Mouse (Mus musculus): ENCODE measurements around the gene Chrdl2. TPM values are rescaled to one million over a fixed set of nuclear protein-coding genes. Genes with fewer than 3 reads are reported as not detected.

The Chrdl2 gene
- polyA plus RNA-seq, 1 experiment from 2014 or later: 0.72 TPM

DNA sequence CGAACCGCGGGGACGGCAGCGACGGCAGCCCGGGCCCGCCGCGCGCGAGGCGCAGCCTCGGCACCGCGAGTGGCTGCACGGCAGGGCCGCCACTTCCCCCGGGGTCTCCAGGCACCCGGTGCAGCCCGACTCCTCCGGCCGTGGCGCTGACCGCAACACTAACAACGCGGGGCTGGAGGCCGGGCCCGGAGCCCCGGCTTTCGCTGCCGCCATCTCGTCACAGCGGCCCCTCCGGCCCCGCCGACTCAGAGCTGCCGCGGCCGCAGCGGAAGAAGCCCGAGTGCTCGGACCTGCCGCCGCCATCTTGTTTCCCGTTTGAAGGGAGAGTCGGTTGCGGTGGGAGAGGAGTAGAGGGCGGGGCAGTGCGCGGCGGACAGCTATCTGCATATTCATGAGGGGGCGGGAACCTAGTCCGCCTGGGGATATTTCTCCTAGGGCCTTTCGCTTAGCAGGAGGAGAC is 25.8 kb upstream of the Chrdl2 start, which contains the start of gene Rnf169:
Gene Rnf169 (minus strand): TSS at position 317 of the 460 bp plus-strand sequence.
- H3K27me3 ChIP-seq (ENCODE audit: control insufficient read depth, insufficient read depth, low read length): no peaks in the 10 kb centered on the region
- no peaks in the 10 kb centered on the region for H3K9me3 ChIP-seq (ENCODE audit: control insufficient read depth, low read length)
- H3K36me3 ChIP-seq (ENCODE audit: control insufficient read depth, insufficient read depth, low read length): no peaks in the 10 kb centered on the region
- H3K4me3 ChIP-seq (ENCODE audit: low read depth, low read length): peak within 1 kb of the TSS; percentile 88
- H3K4me1 ChIP-seq (ENCODE audit: control insufficient read depth, insufficient read depth, low read length): peaks cover 6% of the 10 kb centered on the region
- H3K4me2 ChIP-seq (ENCODE audit: low read depth, low read length): peak within 1 kb of the TSS; percentile 75
- peak within 1 kb of the TSS; percentile 96 for H3K27ac ChIP-seq (ENCODE audit: low read depth, low read length)
- WGBS: under 1% methylated on average over 46 of the region's 55 CpGs
- peak; percentile 95 for ATAC-seq (ENCODE audit: low read depth)
- H3K9ac ChIP-seq (replicated peaks; ENCODE audit: low read depth, low read length): peak within 1 kb of the TSS; percentile 95

- Histone ChIP-seq H3K9me3 (ENCODE audit: control insufficient read depth, low read length) (no peaks in the 10 kb centered on the region), H3K27ac (ENCODE audit: low read depth, low read length) (no peak overlapping the region), H3K4me2 (ENCODE audit: low read depth, low read length) (no peak overlapping the region), H3K27me3 (ENCODE audit: control insufficient read depth, insufficient read depth, low read length) (no peaks in the 10 kb centered on the region), H3K4me1 (ENCODE audit: control insufficient read depth, insufficient read depth, low read length) (peaks cover 6% of the 10 kb centered on the region), H3K4me3 (ENCODE audit: low read depth, low read length) (no peak overlapping the region), H3K36me3 (ENCODE audit: control insufficient read depth, insufficient read depth, low read length) (no peaks in the 10 kb centered on the region), H3K9ac (replicated peaks; ENCODE audit: low read depth, low read length) (no peak overlapping the region)
- 4% methylated on average over 2 of the region's 2 CpGs for WGBS
- ATAC-seq (ENCODE audit: low read depth): no peak
These were observed 24.7 kb upstream of the Chrdl2 start for GRCm38 (mm10) chr7:99981311-99981710.

- WGBS: 86% methylated on average over 13 of the region's 13 CpGs
These were observed 23.4 kb upstream of the Chrdl2 start for GRCm38 (mm10) chr7:99982256-99983242.

DNA sequence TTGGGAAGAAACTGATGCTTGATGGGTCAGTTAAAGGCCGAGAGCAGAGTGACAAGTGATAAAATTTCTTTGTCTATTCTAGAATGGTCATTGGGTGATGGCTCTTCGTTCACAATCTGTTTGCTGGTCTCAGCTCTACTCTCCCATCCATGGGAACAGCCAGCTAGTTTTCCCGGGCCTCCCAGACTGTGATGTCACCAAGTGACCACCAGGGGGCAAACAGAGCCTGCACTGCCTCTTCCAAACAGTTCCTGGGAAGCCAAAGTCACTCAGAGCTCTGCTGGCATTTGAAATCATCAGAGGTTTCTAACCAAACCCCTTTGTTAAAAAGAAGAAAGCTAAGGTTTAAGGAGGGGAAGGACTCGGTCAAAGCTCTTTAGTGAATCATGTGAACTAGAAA is 17.2 kb upstream of the Chrdl2 start:
- H3K9me3 ChIP-seq (ENCODE audit: control insufficient read depth, low read length): no peaks in the 10 kb centered on the region
- no peak overlapping the region for H3K4me2 ChIP-seq (ENCODE audit: low read depth, low read length)
- 6% methylated on average over 4 of the region's 4 CpGs for WGBS
- no peaks in the 10 kb centered on the region for H3K27me3 ChIP-seq (ENCODE audit: control insufficient read depth, insufficient read depth, low read length)
- ATAC-seq (ENCODE audit: low read depth): peak; percentile 65; the same call in 1 of the 2 replicates
- H3K4me3 ChIP-seq (ENCODE audit: low read depth, low read length): no peak overlapping the region
- H3K36me3 ChIP-seq (ENCODE audit: control insufficient read depth, insufficient read depth, low read length): no peaks in the 10 kb centered on the region
- no peaks in the 10 kb centered on the region for H3K4me1 ChIP-seq (ENCODE audit: control insufficient read depth, insufficient read depth, low read length)
- H3K27ac ChIP-seq (ENCODE audit: low read depth, low read length): no peak overlapping the region
- H3K9ac ChIP-seq (replicated peaks; ENCODE audit: low read depth, low read length): no peak overlapping the region

More at GRCm38 (mm10) chr7:99982256-99983242, 23.4 kb upstream of the Chrdl2 start:
- H3K9ac ChIP-seq (replicated peaks; ENCODE audit: low read depth, low read length): no peak overlapping the region
- no peak overlapping the region for H3K4me2 ChIP-seq (ENCODE audit: low read depth, low read length)
- no peaks in the 10 kb centered on the region for H3K36me3 ChIP-seq (ENCODE audit: control insufficient read depth, insufficient read depth, low read length)
- no peak overlapping the region for H3K27ac ChIP-seq (ENCODE audit: low read depth, low read length)
- no peaks in the 10 kb centered on the region for H3K9me3 ChIP-seq (ENCODE audit: control insufficient read depth, low read length)
- H3K4me3 ChIP-seq (ENCODE audit: low read depth, low read length): no peak overlapping the region
- H3K27me3 ChIP-seq (ENCODE audit: control insufficient read depth, insufficient read depth, low read length): no peaks in the 10 kb centered on the region
- peaks cover 6% of the 10 kb centered on the region for H3K4me1 ChIP-seq (ENCODE audit: control insufficient read depth, insufficient read depth, low read length)
- no peak for ATAC-seq (ENCODE audit: low read depth)

- H3K4me2 ChIP-seq (ENCODE audit: low read depth, low read length): no peak overlapping the region
- H3K27ac ChIP-seq (ENCODE audit: low read depth, low read length): no peak overlapping the region
- no peaks in the 10 kb centered on the region for H3K9me3 ChIP-seq (ENCODE audit: control insufficient read depth, low read length)
- H3K9ac ChIP-seq (replicated peaks; ENCODE audit: low read depth, low read length): no peak overlapping the region
- H3K36me3 ChIP-seq (ENCODE audit: control insufficient read depth, insufficient read depth, low read length): no peaks in the 10 kb centered on the region
- 61% methylated on average over 15 of the region's 15 CpGs for WGBS
- no peaks in the 10 kb centered on the region for H3K4me1 ChIP-seq (ENCODE audit: control insufficient read depth, insufficient read depth, low read length)
- no peak for ATAC-seq (ENCODE audit: low read depth)
- H3K4me3 ChIP-seq (ENCODE audit: low read depth, low read length): no peak overlapping the region
- H3K27me3 ChIP-seq (ENCODE audit: control insufficient read depth, insufficient read depth, low read length): no peaks in the 10 kb centered on the region
These were observed 15.9 kb upstream of the Chrdl2 start for GRCm38 (mm10) chr7:99989844-99990760.

DNA sequence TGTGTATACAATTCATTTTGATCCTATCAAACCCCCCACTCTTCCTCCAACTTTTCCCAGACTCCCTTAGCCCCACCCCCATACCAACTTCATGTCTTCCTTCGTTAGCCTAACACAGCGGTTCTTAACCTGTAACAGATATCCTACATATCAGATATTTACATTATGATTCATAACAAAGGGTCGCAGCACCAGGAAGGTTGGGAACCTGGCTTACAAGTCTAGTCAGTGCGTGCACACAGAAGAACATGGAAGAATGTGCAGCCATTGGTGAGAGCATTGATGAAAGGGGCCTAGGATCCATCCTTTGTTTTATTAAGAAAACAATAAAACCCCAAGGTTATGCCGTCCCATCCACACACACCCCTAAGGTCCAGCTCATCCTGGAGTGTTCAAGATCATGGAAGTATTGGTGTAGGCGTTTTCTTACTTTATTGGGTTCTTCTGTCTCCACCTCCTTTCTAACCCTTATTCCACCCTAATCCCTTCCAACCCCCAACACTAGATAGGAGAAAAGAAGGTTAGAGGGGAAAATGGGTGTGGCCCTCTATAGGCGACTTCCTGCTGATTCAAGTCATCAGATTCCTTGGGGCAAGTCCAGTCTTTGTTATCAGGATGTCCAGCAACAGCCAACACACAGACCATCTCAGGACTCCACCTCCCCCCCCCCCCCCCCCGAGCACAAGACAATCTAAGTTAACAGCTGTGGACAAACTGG is 14.8 kb upstream of the Chrdl2 start:
- no peak for ATAC-seq (ENCODE audit: low read depth)
- 83% methylated on average over 8 of the region's 8 CpGs for WGBS

DNA sequence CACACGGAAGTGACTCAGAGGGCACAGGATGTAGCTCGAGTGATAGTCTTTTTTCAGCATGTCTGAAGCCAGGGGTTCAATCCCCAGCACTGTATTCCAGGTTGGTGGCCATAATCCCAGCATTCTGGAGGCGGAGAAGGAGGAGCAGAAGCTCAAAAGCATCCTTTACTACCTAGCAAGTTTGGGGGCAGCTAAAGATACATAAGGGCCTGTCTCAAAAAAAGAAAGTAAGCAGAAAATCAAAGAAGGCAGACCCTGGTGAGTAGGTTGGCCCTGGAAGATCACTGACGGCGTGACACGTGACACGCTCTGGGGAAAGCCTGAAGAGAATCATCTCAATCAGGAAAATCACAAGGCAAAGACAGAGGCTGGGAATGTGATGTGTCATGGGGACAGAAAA is 12.8 kb upstream of the Chrdl2 start:
- no peak for ATAC-seq (ENCODE audit: low read depth)
- no peak overlapping the region for H3K4me3 ChIP-seq (ENCODE audit: low read depth, low read length)
- H3K4me2 ChIP-seq (ENCODE audit: low read depth, low read length): no peak overlapping the region
- H3K36me3 ChIP-seq (ENCODE audit: control insufficient read depth, insufficient read depth, low read length): no peaks in the 10 kb centered on the region
- H3K27me3 ChIP-seq (ENCODE audit: control insufficient read depth, insufficient read depth, low read length): no peaks in the 10 kb centered on the region
- H3K9ac ChIP-seq (replicated peaks; ENCODE audit: low read depth, low read length): no peak overlapping the region
- H3K27ac ChIP-seq (ENCODE audit: low read depth, low read length): no peak overlapping the region
- H3K4me1 ChIP-seq (ENCODE audit: control insufficient read depth, insufficient read depth, low read length): no peaks in the 10 kb centered on the region
- H3K9me3 ChIP-seq (ENCODE audit: control insufficient read depth, low read length): no peaks in the 10 kb centered on the region
- WGBS: 88% methylated on average over 7 of the region's 7 CpGs

More for the DNA sequence above, 14.8 kb upstream of the Chrdl2 start:
- Histone ChIP-seq H3K27me3 (ENCODE audit: control insufficient read depth, insufficient read depth, low read length) (no peaks in the 10 kb centered on the region), H3K9me3 (ENCODE audit: control insufficient read depth, low read length) (no peaks in the 10 kb centered on the region), H3K9ac (replicated peaks; ENCODE audit: low read depth, low read length) (no peak overlapping the region), H3K27ac (ENCODE audit: low read depth, low read length) (no peak overlapping the region), H3K4me3 (ENCODE audit: low read depth, low read length) (no peak overlapping the region), H3K4me1 (ENCODE audit: control insufficient read depth, insufficient read depth, low read length) (no peaks in the 10 kb centered on the region), H3K4me2 (ENCODE audit: low read depth, low read length) (no peak overlapping the region), H3K36me3 (ENCODE audit: control insufficient read depth, insufficient read depth, low read length) (no peaks in the 10 kb centered on the region)

GRCm38 (mm10) chr7:99995186-99995585 is 10.8 kb upstream of the Chrdl2 start:
- no peaks in the 10 kb centered on the region for H3K4me1 ChIP-seq (ENCODE audit: control insufficient read depth, insufficient read depth, low read length)
- H3K4me2 ChIP-seq (ENCODE audit: low read depth, low read length): no peak overlapping the region
- no peaks in the 10 kb centered on the region for H3K27me3 ChIP-seq (ENCODE audit: control insufficient read depth, insufficient read depth, low read length)
- 78% methylated on average over 7 of the region's 7 CpGs for WGBS
- no peak overlapping the region for H3K27ac ChIP-seq (ENCODE audit: low read depth, low read length)
- no peak for ATAC-seq (ENCODE audit: low read depth)
- H3K9me3 ChIP-seq (ENCODE audit: control insufficient read depth, low read length): no peaks in the 10 kb centered on the region
- H3K9ac ChIP-seq (replicated peaks; ENCODE audit: low read depth, low read length): no peak overlapping the region
- no peak overlapping the region for H3K4me3 ChIP-seq (ENCODE audit: low read depth, low read length)
- no peaks in the 10 kb centered on the region for H3K36me3 ChIP-seq (ENCODE audit: control insufficient read depth, insufficient read depth, low read length)

All from neural tube, embryonic 14.5 days (tissue).